Mouse (Mus musculus): ENCODE measurements around the gene Kcnn4.
"Not testable (repeated sequence)": the region's sequence is repeated elsewhere in the genome, so short reads cannot be mapped to it uniquely, and the experiment has no call there.

Gene Kcnn4

DNA sequence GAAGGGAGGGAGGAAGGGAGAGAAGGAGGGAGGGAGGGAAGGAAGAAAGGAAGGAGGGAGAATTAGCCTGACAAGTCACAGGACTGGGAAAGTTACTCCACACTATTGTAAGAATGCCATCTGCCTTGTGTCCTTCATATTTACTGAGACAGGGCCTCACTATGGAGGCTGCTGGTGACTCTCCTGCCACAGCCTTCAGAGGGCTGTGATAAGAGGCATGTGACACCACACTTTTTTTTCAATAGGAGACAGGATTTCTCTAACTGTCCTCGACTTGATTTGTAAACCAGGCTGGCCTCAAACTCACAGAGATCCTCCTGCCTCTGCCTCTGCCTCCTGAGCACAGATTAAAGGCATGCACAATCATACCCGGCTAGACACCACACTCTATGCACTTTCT is 21.6 kb downstream of the Kcnn4 start:
- DNase-seq (ENCODE audit: low spot score): no peak

DNA sequence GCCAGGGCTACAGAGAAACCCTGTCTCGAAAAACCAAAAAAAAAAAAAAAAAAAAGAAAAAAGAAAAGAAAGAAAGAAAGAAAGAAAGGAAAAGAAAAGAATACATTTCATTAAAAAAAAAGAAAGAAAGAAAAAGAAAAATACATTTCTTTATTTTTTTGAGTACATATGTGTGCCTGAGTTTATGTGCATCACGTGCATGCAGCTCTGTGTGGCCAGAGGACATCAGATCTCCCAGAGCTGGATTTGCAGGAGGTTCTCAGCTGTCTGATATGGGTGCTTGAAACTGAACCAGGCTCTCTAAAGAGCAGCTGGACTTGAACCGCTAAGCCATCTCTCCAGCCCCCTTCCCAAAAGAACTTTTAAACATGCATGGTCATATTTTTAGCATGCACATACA is 24.0 kb downstream of the Kcnn4 start:
- DNase-seq (ENCODE audit: low spot score): no peak

- no peak for DNase-seq (ENCODE audit: low spot score)
Measured at GRCm38 (mm10) chr7:24394475-24395161, 24.6 kb downstream of the Kcnn4 start.

- DNase-seq (ENCODE audit: low spot score): no peak
Measured at GRCm38 (mm10) chr7:24396832-24397231, 26.8 kb downstream of the Kcnn4 start.

- no peak for DNase-seq (ENCODE audit: low spot score)
Measured at GRCm38 (mm10) chr7:24398364-24398913, 28.4 kb downstream of the Kcnn4 start.

- peak; percentile 97 for DNase-seq (ENCODE audit: low spot score)
Measured at GRCm38 (mm10) chr7:24399256-24400081, 29.4 kb downstream of the Kcnn4 start, which contains the start of gene Smg9. Gene Smg9 (plus strand): TSS chr7:24399619.

DNA sequence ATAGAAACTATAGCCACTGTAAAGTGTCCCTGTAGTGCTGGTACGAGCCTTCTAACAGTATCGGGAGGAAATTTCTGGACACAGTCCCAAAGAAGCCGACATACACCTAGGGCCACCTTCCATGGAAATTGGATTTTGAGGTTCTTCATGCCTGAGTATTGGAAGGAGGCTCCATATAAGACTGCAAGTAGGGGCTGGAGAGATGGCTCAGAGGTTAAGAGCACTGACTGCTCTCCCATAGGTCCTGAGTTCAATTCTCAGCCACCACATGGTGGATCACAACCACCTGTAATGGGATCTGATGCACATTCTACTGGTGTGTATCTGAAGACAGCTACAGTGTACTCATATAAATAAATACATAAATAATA is 30.0 kb downstream of the Kcnn4 start:
- DNase-seq (ENCODE audit: low spot score): no peak

DNA sequence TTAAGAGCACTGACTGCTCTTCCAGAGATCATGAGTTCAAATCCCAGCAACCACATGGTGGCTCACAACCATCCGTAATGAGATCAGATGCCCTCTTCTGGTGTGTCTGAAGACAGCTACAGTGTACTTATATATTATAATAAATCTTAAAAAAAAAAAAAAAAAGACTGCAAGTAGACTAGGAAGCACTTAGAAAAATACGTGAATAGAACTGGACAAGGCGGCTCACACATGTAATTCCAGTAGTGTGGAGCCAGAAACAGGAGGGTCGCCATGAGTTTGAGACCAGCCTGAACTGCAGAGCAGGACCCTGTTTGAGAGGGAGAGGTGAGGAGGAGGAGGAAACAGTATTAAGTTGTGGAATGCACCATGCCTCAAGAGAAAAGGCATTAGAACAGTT is 30.4 kb downstream of the Kcnn4 start:
- DNase-seq (ENCODE audit: low spot score): not testable (repeated sequence)

- peak; percentile 39 for DNase-seq (ENCODE audit: low spot score)
Measured at GRCm38 (mm10) chr7:24402851-24403250, 32.8 kb downstream of the Kcnn4 start.

DNA sequence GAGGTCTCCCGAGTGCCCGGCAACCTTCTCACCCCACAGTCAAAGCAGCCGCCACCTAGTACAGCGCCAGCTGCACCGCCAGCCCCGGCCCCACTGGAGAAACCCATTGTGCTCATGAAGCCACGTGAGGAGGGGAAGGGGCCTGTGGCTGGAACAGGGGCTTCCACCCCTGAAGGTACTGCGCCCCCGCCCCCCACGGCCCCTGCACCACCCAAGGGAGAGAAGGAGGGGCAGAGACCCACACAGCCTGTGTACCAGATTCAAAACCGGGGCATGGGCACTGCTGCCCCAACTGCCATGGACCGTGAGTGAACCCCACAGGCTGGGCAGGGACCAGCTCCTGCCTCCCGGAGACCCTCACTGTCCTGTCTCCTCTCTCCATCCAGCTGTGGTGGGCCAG is 35.6 kb downstream of the Kcnn4 start:
- no peak for DNase-seq (ENCODE audit: low spot score)

GRCm38 (mm10) chr7:24406528-24407344 is 36.7 kb downstream of the Kcnn4 start:
- peak; percentile 74 for DNase-seq (ENCODE audit: low spot score)

DNA sequence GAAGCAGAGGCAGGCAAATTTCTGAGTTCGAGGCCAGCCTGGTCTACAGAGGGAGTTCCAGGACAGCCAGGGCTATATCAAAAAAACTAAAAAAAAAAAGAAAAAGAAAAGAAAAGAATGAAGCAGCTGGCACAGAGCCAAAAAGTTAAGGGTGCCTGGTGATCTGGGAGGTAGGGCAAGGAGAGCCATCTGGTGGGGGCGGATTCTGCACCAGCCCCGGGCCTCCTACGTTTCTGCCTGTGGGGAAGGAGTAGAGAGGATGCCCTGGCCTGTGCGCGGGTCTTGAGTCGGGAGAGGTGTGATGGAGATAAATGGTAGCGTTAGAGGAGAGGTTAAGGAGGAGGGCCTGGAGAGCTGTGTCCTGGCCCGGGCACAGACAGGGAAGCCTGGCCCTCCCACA is 38.1 kb downstream of the Kcnn4 start:
- no peak for DNase-seq (ENCODE audit: low spot score)

DNA sequence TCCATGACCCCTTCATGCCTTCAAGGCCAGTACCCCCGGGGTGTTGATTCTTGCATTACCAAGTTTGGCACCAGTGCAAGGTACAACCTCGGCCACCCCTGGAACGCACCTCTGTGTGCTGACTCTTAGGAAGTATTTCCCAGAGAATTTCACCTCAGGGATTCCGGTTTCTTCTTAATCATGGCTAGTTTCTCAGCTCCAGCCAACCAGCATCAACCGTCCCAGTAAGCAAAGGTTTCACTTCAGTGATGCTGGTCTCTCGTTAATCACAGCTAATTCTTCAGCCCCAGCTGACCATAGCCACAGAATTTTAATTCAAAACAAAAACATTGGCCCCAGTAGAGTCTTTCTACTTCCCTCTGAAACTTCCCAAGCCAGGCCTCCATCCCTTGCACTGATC is 40.1 kb downstream of the Kcnn4 start:
- no peak for DNase-seq (ENCODE audit: low spot score)

DNA sequence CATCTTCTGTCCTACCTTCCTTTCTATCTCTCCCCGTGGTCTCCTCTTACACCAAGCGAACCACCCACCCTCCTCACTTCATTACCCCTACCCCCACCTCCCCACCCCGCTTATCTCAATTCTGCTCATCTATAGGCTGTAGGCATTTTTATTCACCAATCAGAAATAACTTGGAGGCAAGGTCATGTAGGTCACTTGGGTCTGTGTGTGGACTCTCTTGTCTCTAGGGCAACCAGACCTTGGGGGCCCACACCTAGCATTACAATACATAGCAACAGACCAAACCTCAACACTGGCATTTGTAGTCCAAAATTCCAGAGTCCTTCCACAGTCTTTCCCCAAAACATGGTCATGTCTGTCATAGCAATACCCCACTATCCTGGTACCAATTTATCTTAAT is 40.8 kb downstream of the Kcnn4 start:
- DNase-seq (ENCODE audit: low spot score): no peak

DNA sequence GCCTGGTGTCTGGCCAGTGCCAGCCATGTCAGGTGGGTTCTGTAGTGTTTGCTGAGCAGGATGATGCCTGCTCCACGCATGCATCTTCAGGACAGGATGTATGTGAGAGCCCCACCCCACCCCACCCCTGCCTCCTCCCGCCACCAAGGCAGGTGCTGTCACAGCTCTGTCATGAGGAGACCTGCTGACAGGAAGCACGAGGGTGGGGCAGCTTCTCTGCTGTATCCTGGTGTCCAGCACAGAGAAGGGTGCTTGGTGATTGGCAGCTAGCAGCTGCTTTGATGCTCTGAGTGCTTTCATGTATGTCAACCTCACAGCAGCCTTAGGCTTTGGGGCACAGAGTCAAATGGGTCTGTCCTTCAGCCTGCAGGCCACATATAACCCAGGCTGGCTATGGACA is 43.6 kb downstream of the Kcnn4 start:
- peak; percentile 95 for DNase-seq (ENCODE audit: low spot score)

DNA sequence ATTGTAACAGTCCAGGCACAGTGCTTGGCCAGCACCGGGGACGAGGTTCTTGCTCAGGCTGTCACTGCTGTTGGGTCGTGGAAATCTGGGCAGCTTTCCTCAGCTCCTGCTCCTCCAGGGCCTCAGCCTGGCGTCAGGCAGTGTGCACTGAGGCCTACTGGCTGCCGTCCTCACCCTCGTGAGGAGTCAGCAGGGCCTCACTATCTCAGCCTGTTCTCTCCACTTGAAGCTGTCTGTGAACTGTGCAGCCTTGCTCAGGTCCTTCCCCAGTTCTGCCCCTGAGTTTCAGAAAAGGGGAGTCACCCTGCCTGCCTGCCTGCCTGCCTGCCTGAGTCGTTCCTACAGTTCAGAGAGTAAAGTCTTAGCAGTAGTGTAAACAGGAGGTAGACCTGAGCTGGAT is 45.2 kb downstream of the Kcnn4 start:
- DNase-seq (ENCODE audit: low spot score): peak; percentile 21

DNA sequence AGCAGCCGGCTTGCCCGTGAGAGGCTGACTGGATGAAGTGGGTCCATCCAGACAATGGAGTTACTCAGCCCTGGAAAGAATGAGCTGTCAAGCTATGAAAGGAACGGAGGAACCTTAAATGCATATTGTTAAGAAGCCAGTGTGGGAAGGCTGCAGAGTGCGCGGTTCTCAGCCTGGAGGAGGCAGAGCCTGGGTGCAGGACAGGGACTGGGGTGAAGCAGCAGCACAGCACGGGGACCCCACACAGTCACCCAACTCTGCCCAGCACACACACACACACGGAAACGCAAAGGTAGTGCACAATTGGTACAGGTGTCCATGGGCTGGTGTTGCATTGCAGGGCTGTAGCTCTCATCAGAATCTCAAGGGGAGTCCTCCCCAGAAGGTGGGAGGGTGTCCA is 49.5 kb downstream of the Kcnn4 start:
- DNase-seq (ENCODE audit: low spot score): no peak

DNA sequence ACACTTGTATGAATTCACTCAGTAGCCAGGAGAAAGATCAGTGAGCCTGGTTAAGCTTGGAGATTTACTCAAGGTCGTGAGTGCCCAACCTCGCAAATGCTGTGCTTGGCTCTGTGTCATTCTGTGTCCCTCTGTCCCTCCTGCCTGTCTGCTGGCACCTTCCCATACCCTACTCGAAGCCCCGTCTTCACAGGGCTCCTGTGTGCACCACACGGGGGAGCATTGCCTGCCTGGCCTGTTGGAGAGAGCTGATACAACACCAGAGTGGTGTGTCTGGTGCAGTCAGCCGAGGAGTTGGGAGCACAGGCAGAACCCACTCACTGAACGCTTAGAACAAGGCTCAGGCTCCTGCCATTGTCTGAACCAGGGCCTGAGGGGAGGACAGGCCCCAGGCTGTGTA is 51.6 kb downstream of the Kcnn4 start:
- no peak for DNase-seq (ENCODE audit: low spot score)

GRCm38 (mm10) chr7:24422251-24422650 is 52.2 kb downstream of the Kcnn4 start:
- DNase-seq (ENCODE audit: low spot score): no peak

GRCm38 (mm10) chr7:24423107-24423763 is 53.2 kb downstream of the Kcnn4 start:
- no peak for DNase-seq (ENCODE audit: low spot score)

DNA sequence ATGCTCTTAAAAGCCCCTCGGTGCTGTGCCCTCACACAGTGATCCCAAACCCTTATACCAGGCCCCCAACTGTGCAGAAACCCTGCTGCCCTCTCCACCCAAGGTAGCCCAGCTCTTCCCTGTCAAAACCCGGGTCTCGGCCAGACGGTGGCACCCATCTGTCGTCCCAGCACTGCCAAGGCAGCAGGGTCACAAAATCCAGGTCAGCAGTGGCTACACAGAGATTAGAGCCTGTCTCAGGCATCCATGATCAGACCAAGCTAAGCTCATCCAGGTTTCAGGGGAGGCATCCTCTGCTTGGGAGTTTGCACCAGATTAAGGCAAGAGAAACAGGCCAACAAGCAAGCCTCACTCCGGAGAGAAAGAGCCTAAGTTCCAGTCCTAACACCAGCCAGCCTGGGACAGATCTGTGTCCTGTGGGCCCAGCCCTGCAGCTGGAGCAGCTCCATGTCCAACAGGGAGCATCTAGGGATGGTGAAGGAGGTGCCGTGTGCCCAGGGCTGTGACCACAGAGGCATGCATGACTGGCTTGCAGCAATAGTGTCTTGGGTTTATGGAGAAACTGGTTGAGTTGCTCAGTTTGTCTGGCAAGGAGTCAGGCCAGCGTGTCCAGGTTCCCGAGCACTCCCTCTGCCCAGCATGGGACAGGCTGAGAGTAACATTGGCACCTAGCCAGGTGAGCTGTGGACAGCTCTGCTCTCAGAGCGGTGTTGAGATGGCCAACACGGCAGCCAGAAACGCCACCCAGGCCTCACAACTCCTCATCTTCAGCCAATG is 54.1 kb downstream of the Kcnn4 start:
- DNase-seq (ENCODE audit: low spot score): no peak
